Mouse (Mus musculus): Measurements from ENCODE around the gene Spen.

DNA sequence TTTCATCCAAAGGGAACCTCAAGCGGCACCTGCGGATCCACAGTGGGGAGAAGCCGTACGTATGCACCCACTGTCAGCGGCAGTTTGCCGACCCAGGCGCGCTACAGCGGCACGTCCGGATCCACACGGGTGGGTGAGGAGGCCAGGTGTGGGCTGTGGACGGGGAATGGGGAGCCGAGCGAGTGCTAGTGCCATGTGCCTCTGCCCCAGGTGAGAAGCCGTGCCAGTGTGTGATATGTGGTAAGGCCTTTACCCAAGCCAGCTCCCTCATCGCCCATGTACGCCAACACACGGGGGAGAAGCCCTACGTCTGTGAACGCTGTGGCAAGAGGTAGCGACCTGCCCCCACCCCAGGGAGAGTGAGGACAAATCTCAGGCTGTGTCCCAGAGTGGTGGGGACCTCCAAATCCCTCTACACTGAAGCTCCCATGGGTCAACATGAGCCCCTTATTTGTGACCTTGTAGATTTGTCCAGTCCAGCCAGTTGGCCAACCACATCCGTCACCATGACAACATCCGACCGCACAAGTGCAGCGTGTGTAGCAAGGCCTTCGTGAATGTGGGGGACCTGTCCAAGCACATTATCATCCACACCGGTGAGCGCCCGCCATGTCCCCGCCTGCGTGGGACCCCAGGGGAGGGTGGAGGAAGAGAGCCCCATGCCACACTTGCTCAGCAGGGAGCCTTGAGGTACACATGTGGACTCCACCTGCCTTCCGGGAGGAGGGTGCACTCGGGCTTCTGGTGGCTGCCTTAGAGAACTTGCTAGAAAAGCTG, 72.7 kb downstream of the Spen start:
- TF ChIP-seq CTCF (IDR thresholded peaks at IDR 0.05; ENCODE audit: low read depth) (no peak), EP300 (IDR thresholded peaks at IDR 0.05; ENCODE audit: low read depth) (no peak)
